Mouse (Mus musculus) MEL (cell line): Measurements from ENCODE around the gene 1700069L16Rik.

Source experiments
- CTCF ChIP-seq, 3 experiments: IDR thresholded peaks in 2 of 3; conservative IDR thresholded peaks in 1 of 3; 2 replicates each; pipeline ENCODE4 v1.5.1; 2011 to 2012; ENCODE audit warnings: low read length in 3 of 3, low read depth in 2 of 3, mild to moderate bottlenecking in 2 of 3, improper control_type of control experiment in 1 of 3, inconsistent platforms in 1 of 3, mixed read lengths in 1 of 3, moderate library complexity in 1 of 3; ENCODE audit not compliant: control insufficient read depth in 1 of 3, insufficient read depth in 1 of 3, poor library complexity in 1 of 3, severe bottlenecking in 1 of 3
- EP300 ChIP-seq, 2 experiments: IDR thresholded peaks; 2 replicates each; pipeline ENCODE4 v1.6.1; 2011; ENCODE audit warnings: improper control_type of control experiment in 2 of 2, low read length in 2 of 2, low read depth in 1 of 2, mild to moderate bottlenecking in 1 of 2
- POLR2A ChIP-seq, 2 experiments: IDR thresholded peaks; 2 replicates each; pipeline ENCODE4 v1.6.1; 2011 to 2012; ENCODE audit warnings: low read length in 2 of 2, mild to moderate bottlenecking in 2 of 2, control low read depth in 1 of 2, improper control_type of control experiment in 1 of 2, low read depth in 1 of 2, moderate library complexity in 1 of 2; ENCODE audit not compliant: control insufficient read depth in 1 of 2, insufficient read depth in 1 of 2, poor library complexity in 1 of 2

- TF ChIP-seq POLR2A (IDR thresholded peaks at IDR 0.05; ENCODE audit: control insufficient read depth in 1 of 2, insufficient read depth in 1 of 2, low read depth in 1 of 2, low read length in 2 of 2, poor library complexity in 1 of 2) (no peak), EP300 (IDR thresholded peaks at IDR 0.05; ENCODE audit: low read depth in 1 of 2, low read length in 2 of 2) (no peak), CTCF (IDR thresholded peaks at IDR 0.05 in 2 of 3, conservative IDR thresholded peaks at IDR 0.05 in 1 of 3; ENCODE audit: control insufficient read depth in 1 of 3, insufficient read depth in 1 of 3, low read depth in 2 of 3, low read length in 3 of 3, poor library complexity in 1 of 3, severe bottlenecking in 1 of 3) (no peak)
Measured at GRCm38 (mm10) chr5:113736113-113736502, 11.5 kb upstream of the 1700069L16Rik start.
